Mouse (Mus musculus) testis, adult 2 months (tissue): ENCODE measurements around the gene Tcf7. TPM values are rescaled to one million over a fixed set of nuclear protein-coding genes. Genes with fewer than 3 reads are reported as not detected.

Source experiments
- H3K27ac ChIP-seq: fragments of 200-500 bp; 2 replicates; pipeline ENCODE4 v1.5.1; 2012; ENCODE audit warnings: low read depth, low read length; ENCODE audit not compliant: control insufficient read depth, insufficient read depth
- H3K27me3 ChIP-seq: fragments of 200-500 bp; 2 replicates; pipeline ENCODE4 v1.6.1; 2012; ENCODE audit warnings: mild to moderate bottlenecking, low read length, moderate library complexity; ENCODE audit not compliant: control insufficient read depth, insufficient read depth
- H3K36me3 ChIP-seq: fragments of 200-500 bp; 2 replicates; pipeline ENCODE4 v1.6.1; 2012; ENCODE audit warnings: mild to moderate bottlenecking, low read length; ENCODE audit not compliant: control insufficient read depth, insufficient read depth
- H3K4me1 ChIP-seq: fragments of 200-500 bp; 2 replicates; pipeline ENCODE4 v1.6.1; 2012; ENCODE audit warnings: low read length; ENCODE audit not compliant: control insufficient read depth, insufficient read depth
- H3K4me3 ChIP-seq: fragments of 200-500 bp; 2 replicates; pipeline ENCODE4 v1.5.1; 2012; ENCODE audit warnings: low read depth, mild to moderate bottlenecking, low read length, moderate library complexity, mixed read lengths; ENCODE audit not compliant: control insufficient read depth
- CTCF ChIP-seq: fragments of 200-500 bp; IDR thresholded peaks from 2 replicates; pipeline ENCODE4 v1.5.1; 2012; ENCODE audit warnings: low read depth, mild to moderate bottlenecking, inconsistent platforms, low read length, moderate library complexity; ENCODE audit not compliant: control insufficient read depth, insufficient read depth, insufficient replicate concordance
- POLR2A ChIP-seq: fragments of 200-500 bp; IDR thresholded peaks from 2 replicates; pipeline ENCODE4 v1.6.1; 2012; ENCODE audit warnings: low read depth, mild to moderate bottlenecking, inconsistent platforms, low read length, moderate library complexity; ENCODE audit not compliant: control insufficient read depth
- polyA plus RNA-seq: library from polyadenylated mRNA; depleted of rRNA; stranded (reverse); fragments of >200 nt; gene quantifications from 2 replicates; pipeline ENCODE4 v1.2.3, GENCODE M21; 2012

The Tcf7 gene
- polyA plus RNA-seq, 1 experiment = 8.3 TPM

- H3K27ac ChIP-seq = no peak overlapping the region
- peaks cover 16% of the 10 kb centered on the region for H3K4me1 ChIP-seq
- H3K36me3 ChIP-seq = no peaks in the 10 kb centered on the region; the same call in 1 of the 2 replicates
- no peak overlapping the region for H3K4me3 ChIP-seq
- H3K27me3 ChIP-seq = no peaks in the 10 kb centered on the region
- TF ChIP-seq POLR2A (no peak), CTCF (no peak)
Observed at GRCm38 (mm10) chr11:52278164-52278563, 4.7 kb downstream of the Tcf7 start.

GRCm38 (mm10) chr11:52277433-52278150, 5.2 kb downstream of the Tcf7 start:
- H3K27me3 ChIP-seq = no peaks in the 10 kb centered on the region
- no peaks in the 10 kb centered on the region; the same call in 1 of the 2 replicates for H3K36me3 ChIP-seq
- peaks cover 16% of the 10 kb centered on the region for H3K4me1 ChIP-seq
- TF ChIP-seq CTCF = no peak
- no peak overlapping the region for H3K4me3 ChIP-seq
- no peak overlapping the region for H3K27ac ChIP-seq

DNA sequence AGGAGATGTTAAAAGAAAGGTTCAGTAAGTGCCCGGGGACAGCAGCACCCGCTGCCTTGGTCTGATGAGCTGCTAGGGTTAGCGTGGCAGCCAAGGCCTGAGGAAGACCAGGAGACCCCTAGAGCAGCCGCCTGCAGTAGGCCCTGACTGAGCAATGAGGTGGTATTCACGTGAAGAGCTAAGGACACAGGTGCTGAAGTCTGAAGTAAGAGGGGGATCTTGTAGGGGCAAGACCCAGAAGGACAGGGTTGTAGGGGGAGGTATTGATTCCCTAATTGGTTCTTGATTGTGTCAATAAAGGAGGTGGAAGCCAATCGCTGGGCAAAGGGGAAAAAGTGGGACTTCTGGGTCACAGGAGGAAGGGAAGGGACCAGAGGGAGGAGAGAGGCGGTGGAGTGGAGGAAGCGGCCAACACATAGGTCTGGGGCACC, 5.8 kb downstream of the Tcf7 start:
- Histone ChIP-seq H3K36me3 (no peaks in the 10 kb centered on the region; the same call in 1 of the 2 replicates), H3K27me3 (no peaks in the 10 kb centered on the region), H3K4me1 (peaks cover 11% of the 10 kb centered on the region), H3K27ac (no peak overlapping the region), H3K4me3 (no peak overlapping the region)
- no peak for TF ChIP-seq POLR2A
- no peak for TF ChIP-seq CTCF

DNA sequence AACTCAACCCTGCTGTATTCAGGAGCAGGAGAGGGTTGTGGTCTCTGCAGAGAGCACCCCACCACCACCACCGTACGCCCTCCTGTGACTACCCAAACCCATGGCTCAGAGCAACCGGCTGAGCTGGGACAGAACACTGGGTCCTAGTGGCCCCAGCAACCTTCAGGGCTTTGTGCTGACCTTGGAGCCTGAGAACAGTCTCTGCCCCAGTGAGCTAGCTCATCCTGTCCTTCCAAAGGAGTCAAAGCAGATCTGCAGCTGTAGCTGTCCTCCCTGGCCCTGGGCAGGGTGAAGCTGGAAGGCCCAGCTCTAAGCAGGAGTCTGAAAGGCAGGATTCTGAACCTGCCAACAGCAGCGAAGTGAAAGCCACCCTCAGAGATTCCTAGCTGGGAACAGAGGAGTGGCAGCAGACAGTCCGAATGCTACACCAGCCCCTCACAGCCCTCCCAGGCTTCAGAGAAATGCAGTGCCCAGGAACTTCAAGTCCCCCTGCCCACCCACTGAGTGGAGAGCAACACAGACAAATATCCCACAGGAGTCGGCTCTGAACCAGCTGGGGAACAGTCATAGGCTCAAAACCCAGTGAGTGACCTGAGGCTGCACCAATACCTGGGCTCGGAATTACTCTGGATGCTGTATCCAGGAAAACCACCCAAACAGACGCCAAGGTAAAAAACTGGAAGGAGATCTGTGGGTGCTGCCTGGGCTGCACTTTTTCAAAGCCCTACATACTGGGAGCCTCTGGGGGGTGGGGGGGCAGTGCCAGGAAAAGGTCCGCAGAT, 6.8 kb downstream of the Tcf7 start:
- Histone ChIP-seq H3K4me3 (no peak overlapping the region), H3K27ac (peak overlapping the region; percentile 69), H3K36me3 (no peaks in the 10 kb centered on the region; the same call in 1 of the 2 replicates), H3K27me3 (no peaks in the 10 kb centered on the region), H3K4me1 (peaks cover 10% of the 10 kb centered on the region)
- TF ChIP-seq CTCF = no peak
- 0 out of 2 replicates have a peak, but pooled peaks have one; percentile 23 for TF ChIP-seq POLR2A

DNA sequence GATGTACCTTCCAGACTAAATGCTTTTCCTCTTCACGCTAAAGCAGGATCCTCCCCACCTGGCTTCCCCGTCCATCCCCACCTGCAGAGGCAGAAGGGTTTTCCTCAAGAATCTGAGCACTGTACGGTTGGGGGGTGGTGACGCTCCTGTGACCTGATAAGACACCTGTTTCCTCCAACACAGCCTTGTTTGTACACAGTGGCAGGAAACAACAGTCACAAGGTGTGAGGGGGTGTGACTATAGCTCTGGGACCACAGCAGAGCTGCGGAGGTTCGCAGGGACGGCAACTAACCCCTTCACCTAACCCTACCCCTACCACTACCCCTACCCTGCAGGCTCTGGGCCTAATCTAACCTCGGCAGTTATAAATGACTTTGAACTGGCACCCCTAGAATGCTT, 7.4 kb downstream of the Tcf7 start:
- Histone ChIP-seq H3K36me3 (no peaks in the 10 kb centered on the region; the same call in 1 of the 2 replicates), H3K4me3 (no peak overlapping the region), H3K27me3 (no peaks in the 10 kb centered on the region), H3K27ac (peak overlapping the region; percentile 42), H3K4me1 (peaks cover 10% of the 10 kb centered on the region)
- TF ChIP-seq POLR2A (no peak), CTCF (no peak)

GRCm38 (mm10) chr11:52274456-52275112, 8.2 kb downstream of the Tcf7 start:
- no peak for TF ChIP-seq POLR2A
- no peak for TF ChIP-seq CTCF
- no peaks in the 10 kb centered on the region for H3K27me3 ChIP-seq
- no peak overlapping the region for H3K27ac ChIP-seq
- H3K4me1 ChIP-seq = peaks cover 10% of the 10 kb centered on the region
- H3K36me3 ChIP-seq = no peaks in the 10 kb centered on the region; the same call in 1 of the 2 replicates
- no peak overlapping the region for H3K4me3 ChIP-seq

DNA sequence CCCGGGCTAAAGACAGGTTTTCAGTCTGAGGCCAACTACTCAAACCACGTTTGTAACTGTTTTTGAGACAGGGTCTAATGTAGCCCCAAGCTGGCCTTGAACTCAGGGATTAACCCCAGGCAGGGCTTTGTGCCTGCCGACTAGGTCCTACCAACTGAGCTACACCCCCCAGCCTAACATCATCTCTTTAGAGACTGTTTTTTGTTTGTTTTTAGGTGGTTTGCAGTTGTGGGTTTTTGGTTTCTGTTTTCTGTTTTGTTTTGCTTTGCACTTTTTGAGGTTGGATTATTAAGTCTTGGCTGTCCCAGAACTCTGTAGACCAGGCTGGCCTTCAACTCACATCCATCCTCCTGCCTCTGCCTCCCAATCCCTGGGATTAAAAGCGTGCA, 8.9 kb downstream of the Tcf7 start:
- TF ChIP-seq POLR2A (no peak), CTCF (no peak)
- H3K4me1 ChIP-seq = peaks cover 12% of the 10 kb centered on the region
- H3K36me3 ChIP-seq = no peaks in the 10 kb centered on the region; the same call in 1 of the 2 replicates
- no peak overlapping the region for H3K4me3 ChIP-seq
- H3K27me3 ChIP-seq = no peaks in the 10 kb centered on the region
- H3K27ac ChIP-seq = no peak overlapping the region
